Mouse (Mus musculus) liver, adult 2 months (tissue): ENCODE data around the gene Nbea.

Source experiments
- CTCF ChIP-seq: fragments of 200-500 bp; IDR thresholded peaks from 2 replicates; pipeline ENCODE4 v1.5.1; 2011; ENCODE audit warnings: low read depth, low read length, control low read depth
- POLR2A ChIP-seq: fragments of 200-500 bp; IDR thresholded peaks from 2 replicates; pipeline ENCODE4 v1.6.1; 2011; ENCODE audit warnings: low read length, control low read depth; ENCODE audit not compliant: insufficient read depth; ENCODE audit errors: extremely low read depth

- TF ChIP-seq CTCF (no peak), POLR2A (no peak)
Observed at GRCm38 (mm10) chr3:55769308-55769707, 414.2 kb downstream of the Nbea start.
